ENCODE assay signal across 16 mouse cellular contexts in genomic region chr9:30928759-30929158, GRCm38 (mm10).
"Had no signal": no experiment of that assay in that cellular context is flagged by ENCODE, and none has a peak within 500 bp of the region (broad histone marks: within the 10 kb centered on the region; RNA-seq: fewer than 3 reads in every experiment).

No protein-coding gene starts in this region.

- DNase-seq: heart, postnatal 10 days; heart, postnatal 14 days; heart, postnatal 36 days; heart, postnatal 4 days; kidney, adult 11 months; kidney, adult 18-20 months; kidney, adult 2 months; kidney, adult 8-10 months; kidney, adult 9 months; kidney, postnatal 10 days; kidney, postnatal 14 days; kidney, postnatal 25 days; kidney, postnatal 36 days; kidney, postnatal 4 days; layer of hippocampus, adult 9-11 months; layer of hippocampus, postnatal 36 days had no signal
